Mouse (Mus musculus) CH12.LX (cell line): ENCODE measurements at regions not wholly inside any gene's neighbourhood (a gene's known extent, or its start where the extent isn't known, plus 50 kb on each side); places are given as distances from the start of the nearest gene placed in this dataset.
"Not testable (repeated sequence)": the region's sequence is repeated elsewhere in the genome, so short reads cannot be mapped to it uniquely, and the experiment has no call there.

Experiments used
- DNase-seq: peaks from one replicate; pipeline ENCODE4 v3.0.0-alpha.2; 2013; ENCODE audit errors: extremely low read depth
- H3K27ac ChIP-seq: 2 replicates; pipeline ENCODE4 v1.5.1; 2012; ENCODE audit warnings: low read depth, mild to moderate bottlenecking, control low read depth, moderate library complexity; ENCODE audit not compliant: insufficient read depth
- H3K27me3 ChIP-seq: replicated peaks from 2 replicates; pipeline ENCODE3; 2012; ENCODE audit warnings: inconsistent platforms
- H3K36me3 ChIP-seq, 2 experiments: replicated peaks in 1 of 2; 2 replicates each; pipeline versions ENCODE3 to v1.6.1; 2012; ENCODE audit warnings: inconsistent platforms in 1 of 2, low read length in 1 of 2, mild to moderate bottlenecking in 1 of 2, mixed read lengths in 1 of 2, moderate library complexity in 1 of 2; ENCODE audit not compliant: control insufficient read depth in 1 of 2, insufficient read depth in 1 of 2
- H3K4me1 ChIP-seq, 2 experiments: 2 replicates each; pipeline ENCODE4 v1.6.1; 2012; ENCODE audit warnings: inconsistent platforms in 1 of 2, moderate library complexity in 1 of 2; ENCODE audit not compliant: insufficient read depth in 2 of 2, control insufficient read depth in 1 of 2
- H3K4me2 ChIP-seq: 2 replicates; pipeline ENCODE4 v1.6.1; 2012; ENCODE audit warnings: low read depth, mild to moderate bottlenecking, control low read depth; ENCODE audit not compliant: poor library complexity, insufficient read depth, severe bottlenecking
- H3K4me3 ChIP-seq, 3 experiments: fragments of 150-350 bp in 1 of 3; sonication (generic) in 1 of 3; replicated peaks in 1 of 3; 2 replicates each; pipeline versions ENCODE3 to v1.5.1; 2011 to 2012; ENCODE audit warnings: low read depth in 2 of 3, low read length in 2 of 3, mild to moderate bottlenecking in 2 of 3, moderate library complexity in 2 of 3, control low read depth in 1 of 3, improper control_type of control experiment in 1 of 3, inconsistent platforms in 1 of 3, mixed read lengths in 1 of 3; ENCODE audit not compliant: poor library complexity in 1 of 3
- H3K79me2 ChIP-seq: replicated peaks from 2 replicates; pipeline ENCODE4 v1.6.1; 2012; ENCODE audit warnings: mild to moderate bottlenecking, moderate library complexity; ENCODE audit not compliant: control insufficient read depth, poor library complexity, insufficient read depth, severe bottlenecking; ENCODE audit errors: extremely low read depth
- H3K9ac ChIP-seq: 2 replicates; pipeline ENCODE4 v1.6.1; 2012; ENCODE audit warnings: low read depth, mild to moderate bottlenecking, control low read depth, moderate library complexity; ENCODE audit not compliant: insufficient read depth
- H3K9me3 ChIP-seq: replicated peaks from 2 replicates; pipeline ENCODE3; 2012; ENCODE audit warnings: low read length, inconsistent platforms, mixed read lengths
- CHD2 ChIP-seq: IDR thresholded peaks from 2 replicates; pipeline ENCODE4 v1.6.1; 2011; ENCODE audit warnings: low read length, improper control_type of control experiment
- GABPA ChIP-seq: IDR thresholded peaks from 2 replicates; pipeline ENCODE4 v1.6.1; 2012; ENCODE audit warnings: low read depth, low read length, improper control_type of control experiment, inconsistent platforms; ENCODE audit not compliant: insufficient replicate concordance
- JUN ChIP-seq: IDR thresholded peaks from 2 replicates; pipeline ENCODE4 v1.6.1; 2011; ENCODE audit warnings: low read depth, mild to moderate bottlenecking, low read length, improper control_type of control experiment, moderate library complexity; ENCODE audit not compliant: insufficient read depth
- KAT2A ChIP-seq: IDR thresholded peaks from 2 replicates; pipeline ENCODE4 v1.6.1; 2012; ENCODE audit warnings: low read length, improper control_type of control experiment, inconsistent platforms; ENCODE audit not compliant: insufficient replicate concordance
- MAZ ChIP-seq: IDR thresholded peaks from 2 replicates; pipeline ENCODE4 v1.6.1; 2012; ENCODE audit warnings: low read depth, mild to moderate bottlenecking, inconsistent platforms, low read length, improper control_type of control experiment, moderate library complexity
- POLR2A ChIP-seq: IDR thresholded peaks from 2 replicates; pipeline ENCODE4 v1.6.1; 2011; ENCODE audit warnings: low read depth, mild to moderate bottlenecking, improper control_type of control experiment, low read length
- RCOR1 ChIP-seq: conservative IDR thresholded peaks from 2 replicates; pipeline ENCODE4 v1.6.1; 2012; ENCODE audit warnings: low read depth, mild to moderate bottlenecking, inconsistent platforms, low read length, improper control_type of control experiment
- SMC3 ChIP-seq: IDR thresholded peaks from 2 replicates; pipeline ENCODE4 v1.6.1; 2011; ENCODE audit warnings: low read depth, low read length, improper control_type of control experiment
- TBP ChIP-seq: conservative IDR thresholded peaks from 2 replicates; pipeline ENCODE4 v1.6.1; 2011; ENCODE audit warnings: low read depth, low read length, improper control_type of control experiment
- USF1 ChIP-seq: IDR thresholded peaks from 2 replicates; pipeline ENCODE4 v1.6.1; 2014; ENCODE audit warnings: low read depth, mild to moderate bottlenecking, inconsistent platforms, low read length, improper control_type of control experiment
- dilution Hi-C: fragments of 300-500 bp; cut with MboI; formaldehyde crosslinking; loops from 2 replicates; pipeline ENCODE4 v1.14.3; 2020; ENCODE audit warnings: low sequenced_read_pairs; ENCODE audit not compliant: extremely low pct_unique_long_range_greater_than_20kb, extremely low pct_ligation_motif_present
- in situ Hi-C: fragments of 300-500 bp; cut with MboI; formaldehyde crosslinking; loops from 3 replicates; pipeline ENCODE4 v1.14.3; 2019; ENCODE audit warnings: low sequenced_read_pairs, low pct_ligation_motif_present, low pct_unique_long_range_greater_than_20kb, mixed read lengths

DNA sequence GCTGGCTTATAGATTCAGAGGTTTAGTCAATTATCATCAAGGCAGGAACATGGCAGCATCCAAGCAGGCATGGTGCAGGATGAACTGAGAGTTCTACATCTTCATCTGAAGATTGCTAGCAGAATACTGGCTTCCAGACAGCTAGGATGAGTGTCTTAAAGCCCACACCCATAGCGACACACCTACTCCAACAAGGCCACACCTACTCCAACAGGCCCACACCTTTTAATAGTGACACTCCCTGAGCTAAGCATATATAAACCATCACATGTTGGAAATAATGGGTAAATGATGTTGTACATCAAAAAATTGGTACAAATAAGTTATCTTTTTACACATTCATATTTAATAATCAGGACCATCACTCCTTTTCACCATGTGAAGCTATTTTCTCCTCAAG is 299.6 kb downstream of the Pcsk1 start (continued):
- TF ChIP-seq USF1 = no peak

DNA sequence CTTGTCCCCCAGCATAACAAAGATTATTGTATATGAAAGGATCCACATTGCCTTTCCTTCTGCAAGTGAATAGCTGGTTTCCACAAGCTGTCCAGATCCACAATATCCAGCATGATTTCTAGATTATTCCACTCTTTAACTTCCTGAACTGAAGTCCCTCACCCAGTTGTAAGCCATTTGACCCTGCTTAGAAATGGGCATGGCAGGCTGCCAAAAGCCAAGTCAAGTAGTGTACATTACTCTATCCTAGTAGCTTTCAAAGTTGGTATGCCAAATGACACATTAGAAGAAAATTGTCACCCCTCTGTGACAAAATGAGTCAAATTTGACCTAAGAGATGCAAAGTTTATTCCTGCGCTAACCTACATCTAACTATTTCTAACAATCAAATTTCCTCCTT is 300.6 kb downstream of the Pcsk1 start:
- Histone ChIP-seq H3K4me1 (no peaks in the 10 kb centered on the region), H3K9ac (no peak overlapping the region), H3K79me2 (no peaks in the 10 kb centered on the region), H3K4me2 (no peak overlapping the region), H3K9me3 (no peaks in the 10 kb centered on the region), H3K4me3 (no peak overlapping the region), H3K27ac (no peak overlapping the region), H3K27me3 (no peaks in the 10 kb centered on the region), H3K36me3 (no peaks in the 10 kb centered on the region)
- dilution Hi-C loops (no loop called here), in situ Hi-C loops (no loop called here)
- no peak for TF ChIP-seq GABPA
- no peak for TF ChIP-seq CHD2
- TF ChIP-seq TBP = no peak
- TF ChIP-seq RCOR1 = no peak
- no peak for DNase-seq

- H3K4me1 ChIP-seq, H3K79me2 ChIP-seq, H3K4me2 ChIP-seq, dilution Hi-C loops, H3K9me3 ChIP-seq, DNase-seq, H3K27ac ChIP-seq, H3K36me3 ChIP-seq, H3K27me3 ChIP-seq, H3K4me3 ChIP-seq, in situ Hi-C loops, H3K9ac ChIP-seq: not testable (repeated sequence)
These were observed 306.7 kb upstream of the Ell2 start for GRCm38 (mm10) chr13:75399846-75400245.

GRCm38 (mm10) chr13:75420726-75421125 is 285.8 kb upstream of the Ell2 start:
- TF ChIP-seq KAT2A (no peak), TBP (no peak), SMC3 (no peak), MAZ (no peak), JUN (no peak), POLR2A (no peak)

More at GRCm38 (mm10) chr13:75420726-75421125, 285.8 kb upstream of the Ell2 start:
- Histone ChIP-seq H3K79me2 (no peaks in the 10 kb centered on the region), H3K9ac (no peak overlapping the region), H3K4me1 (peaks cover 0 to 7% of the 10 kb centered on the region in 2 experiments; a peak in 2 of 4 replicates), H3K27me3 (no peaks in the 10 kb centered on the region), H3K27ac (no peak overlapping the region), H3K4me2 (no peak overlapping the region), H3K36me3 (no peaks in the 10 kb centered on the region), H3K4me3 (no peak overlapping the region), H3K9me3 (no peaks in the 10 kb centered on the region)
- in situ Hi-C loops (no loop called here), dilution Hi-C loops (no loop called here)
- peak; percentile 47 for DNase-seq
